Mouse (Mus musculus): ENCODE results near the gene Rad51b.

- TF ChIP-seq CTCF (IDR thresholded peaks at IDR 0.05; ENCODE audit: low read depth) (no peak), EP300 (IDR thresholded peaks at IDR 0.05; ENCODE audit: low read depth) (no peak)
Measured at GRCm38 (mm10) chr12:79782444-79783117, 485.5 kb downstream of the Rad51b start.
